Mouse (Mus musculus): ENCODE data around the gene Wdr12. TPM values are rescaled to one million over a fixed set of nuclear protein-coding genes. Genes with fewer than 3 reads are reported as not detected.
A peak's percentile ranks its signal among the peaks of the same experiment; 100 is the strongest.
"Not testable (repeated sequence)": the region's sequence is repeated elsewhere in the genome, so short reads cannot be mapped to it uniquely, and the experiment has no call there.

The Wdr12 gene
- 10 to 100 TPM; 12.3 to 15.5 TPM for total RNA-seq (2021)

DNA sequence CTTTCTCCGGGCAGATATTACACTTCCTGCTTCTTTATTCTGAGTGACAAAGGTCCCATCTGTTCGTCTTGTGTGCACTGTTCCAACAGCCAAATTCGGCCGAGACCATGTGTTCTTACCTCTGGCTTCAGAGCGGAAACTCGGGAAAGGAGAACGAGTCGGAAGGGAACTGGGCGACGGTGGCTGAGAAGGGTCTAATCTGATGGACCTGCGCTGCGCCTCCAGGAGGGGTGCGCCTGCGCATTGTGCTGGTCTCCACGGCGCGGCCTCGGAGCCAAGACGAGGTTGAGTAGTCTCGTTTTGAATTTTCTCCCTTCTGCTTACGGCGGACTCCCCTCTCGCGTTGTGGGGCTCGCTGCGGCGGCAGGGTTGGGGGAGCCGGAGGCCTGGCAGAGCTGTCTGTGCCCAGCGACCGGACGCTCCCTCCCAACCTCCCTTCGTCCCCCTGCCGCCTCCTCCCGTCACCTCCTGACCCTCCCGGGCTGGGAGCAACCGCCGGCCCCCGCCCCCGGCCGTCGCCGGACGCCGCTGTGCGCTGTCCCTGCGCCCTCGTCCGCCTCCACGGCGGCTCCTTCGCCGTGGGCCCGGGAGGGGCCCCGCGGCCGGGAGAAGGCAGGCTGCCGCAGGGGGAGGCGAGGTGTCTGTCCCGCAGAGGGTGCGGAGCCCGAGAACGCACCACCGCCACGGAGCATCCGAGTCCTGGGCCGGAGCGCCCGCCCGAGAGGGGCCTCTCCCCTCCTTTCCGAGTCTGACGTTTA lies at the start of gene Wdr12, which contains the start of gene Carf:
TSS of gene Wdr12 (minus strand) at position 622 of the 758 bp plus-strand sequence.
TSS of gene Carf (plus strand) at position 224 of the 758 bp plus-strand sequence.
- peak; percentile 96 for DNase-seq

DNA sequence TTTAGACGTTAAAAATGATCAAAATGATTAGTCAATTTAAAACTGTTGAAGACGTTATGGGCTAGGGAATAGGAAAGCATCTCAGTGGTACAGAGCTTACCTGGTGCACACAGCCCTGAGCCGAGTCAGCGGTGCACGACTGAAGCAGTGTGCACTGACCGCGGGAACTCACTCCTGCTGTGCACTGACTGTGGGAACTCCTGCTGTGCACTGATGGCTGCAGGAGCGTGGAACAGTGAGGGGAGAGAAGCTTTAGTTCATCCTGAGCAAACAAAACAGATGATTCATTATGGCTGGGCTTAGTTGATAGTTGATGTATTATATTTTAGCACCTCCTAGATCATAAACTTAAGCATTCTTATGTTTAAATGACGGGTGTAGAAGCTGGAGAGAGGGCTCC lies 38.9 kb upstream of the Wdr12 start:
- no peak for DNase-seq

DNA sequence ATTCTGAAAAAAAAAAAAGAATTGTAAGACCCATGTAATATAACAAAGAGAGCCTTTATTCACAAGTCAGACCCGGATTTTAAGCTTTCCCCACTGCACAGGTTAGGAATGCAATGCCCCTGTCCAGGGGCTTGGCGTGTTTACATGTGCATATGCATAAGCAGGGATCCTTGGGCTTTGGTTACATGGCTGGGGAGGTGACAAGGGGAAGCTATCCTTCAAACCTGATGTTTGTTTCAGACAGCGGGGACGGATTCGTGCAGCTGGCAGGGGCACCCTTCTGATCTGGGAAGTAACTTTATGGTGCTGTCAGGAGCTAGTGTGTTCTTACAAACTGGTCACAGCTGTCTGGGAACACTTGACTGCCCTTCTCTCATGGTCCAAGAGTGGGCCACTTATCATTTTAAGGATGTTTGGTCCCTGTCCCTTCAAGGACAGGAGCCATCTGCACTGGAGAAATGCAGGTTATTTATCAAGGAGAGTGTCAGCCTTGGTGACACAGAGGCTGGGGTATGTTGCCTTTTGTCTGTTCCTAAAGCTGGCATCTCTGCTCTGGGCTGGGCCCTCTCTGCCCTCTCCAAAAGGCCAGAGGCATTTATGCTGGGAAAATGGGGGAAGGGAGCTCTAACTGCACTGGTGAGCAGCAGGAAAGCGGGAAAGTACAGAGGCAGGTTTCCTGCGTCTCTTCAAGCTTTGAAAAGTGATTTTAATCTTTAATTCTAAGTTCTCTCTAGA lies 19.4 kb upstream of the Wdr12 start:
- DNase-seq: no peak

DNA sequence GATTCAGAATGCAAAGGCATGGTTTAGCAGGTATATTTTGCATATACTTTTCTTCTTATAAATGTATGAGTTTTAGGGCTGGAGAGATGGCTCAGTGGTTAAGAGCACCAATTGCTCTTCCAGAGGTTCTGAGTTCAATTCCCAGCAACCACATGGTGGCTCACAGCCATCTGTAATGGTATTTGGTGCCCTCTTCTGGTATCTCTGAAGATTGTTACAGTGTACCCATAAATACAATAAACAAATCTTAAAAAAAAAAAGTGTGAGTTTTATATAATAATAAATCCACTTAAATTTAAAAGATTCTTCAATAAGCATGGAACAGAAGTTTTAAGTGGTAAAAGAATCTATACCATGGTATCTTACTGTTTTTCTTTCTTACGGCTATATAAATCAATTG lies 6.1 kb upstream of the Wdr12 start:
- DNase-seq: no peak

DNA sequence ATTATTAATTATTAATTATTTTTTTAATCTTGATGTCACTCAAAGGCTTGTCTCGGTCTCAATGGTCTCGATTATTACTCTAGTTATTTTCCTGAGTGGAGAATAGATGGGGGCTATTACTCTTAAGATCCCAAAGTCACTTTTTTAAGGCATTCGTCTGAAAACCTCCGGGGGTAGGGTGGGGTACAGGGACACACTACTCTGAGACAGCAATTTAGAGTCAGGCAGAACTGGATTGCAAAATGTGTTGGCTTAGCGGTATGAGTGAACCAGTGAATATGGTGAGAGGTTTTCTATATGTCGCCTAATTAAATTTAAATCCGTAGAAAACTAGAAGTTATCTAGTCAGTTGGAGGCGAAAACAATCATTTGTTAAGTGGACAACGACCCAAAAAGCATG lies 394 bp upstream of the Wdr12 start:
- no peak for DNase-seq

DNA sequence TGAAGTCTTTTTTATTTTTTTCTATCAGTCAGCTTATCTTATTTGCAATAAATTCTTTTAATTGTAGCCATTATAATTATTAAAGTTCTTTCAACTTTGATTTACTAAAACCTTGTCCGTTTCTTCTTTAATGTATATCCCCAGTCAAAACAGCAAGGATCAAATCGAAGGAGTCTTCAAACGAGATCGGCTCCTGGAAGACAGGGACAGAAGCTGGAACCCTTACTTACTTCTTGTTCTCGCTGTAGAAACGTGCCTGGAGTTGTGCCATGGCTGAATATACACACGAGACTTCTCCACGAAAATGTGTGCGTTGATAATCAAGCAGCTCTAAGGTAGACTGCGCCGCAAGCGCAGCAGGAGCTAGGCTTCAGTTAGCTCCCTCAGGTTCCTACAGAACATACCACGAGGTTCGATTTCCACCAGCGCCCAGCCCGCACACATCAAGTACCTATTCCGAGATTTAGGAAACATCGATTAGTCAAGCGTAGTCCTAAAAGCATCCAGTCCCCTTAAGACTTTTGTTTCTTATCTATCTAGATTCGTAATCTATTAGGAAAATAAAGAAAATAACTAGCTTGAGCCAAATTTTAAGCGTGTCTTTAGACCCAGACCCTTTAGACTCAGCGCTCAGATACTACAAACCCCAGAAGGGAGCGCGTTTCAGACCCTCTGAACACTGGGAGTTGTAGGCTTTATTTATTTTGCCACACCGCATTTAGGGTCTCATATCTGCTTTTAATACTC lies 995 bp downstream of the Wdr12 start:
- peak; percentile 59 for DNase-seq

DNA sequence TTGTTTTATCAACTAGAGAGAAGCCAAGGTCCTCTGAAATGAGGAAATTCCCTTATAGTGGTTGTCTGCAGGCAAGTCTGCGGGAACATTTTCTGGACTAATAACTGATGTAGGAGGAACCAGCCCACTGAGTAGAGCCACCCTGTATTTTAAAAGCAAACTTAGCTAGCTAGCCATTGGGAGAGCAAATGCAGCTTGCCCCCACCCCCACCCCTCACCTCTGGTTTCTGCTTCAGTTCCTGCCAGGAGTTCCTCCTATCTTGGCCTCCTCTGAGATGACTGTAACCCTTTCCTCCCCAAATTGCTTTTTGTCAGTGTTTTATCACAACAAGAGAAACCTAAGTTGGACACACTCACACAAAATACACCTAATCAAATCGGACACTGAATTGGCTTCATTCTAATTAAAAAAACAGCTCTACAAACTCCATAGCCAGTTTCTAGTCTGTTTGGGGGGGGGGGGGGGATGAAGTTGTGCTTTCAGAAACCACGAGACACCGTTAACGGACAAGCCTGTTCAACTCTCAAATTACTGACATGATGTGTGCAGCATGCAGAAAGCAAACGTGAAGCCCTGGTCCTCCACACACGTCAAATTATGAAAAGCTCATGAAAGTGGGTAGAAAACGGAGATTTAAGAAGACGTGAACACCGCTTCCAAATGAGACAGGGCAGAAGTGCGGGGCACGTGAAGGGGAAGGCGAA lies 1.7 kb downstream of the Wdr12 start:
- DNase-seq: no peak

DNA sequence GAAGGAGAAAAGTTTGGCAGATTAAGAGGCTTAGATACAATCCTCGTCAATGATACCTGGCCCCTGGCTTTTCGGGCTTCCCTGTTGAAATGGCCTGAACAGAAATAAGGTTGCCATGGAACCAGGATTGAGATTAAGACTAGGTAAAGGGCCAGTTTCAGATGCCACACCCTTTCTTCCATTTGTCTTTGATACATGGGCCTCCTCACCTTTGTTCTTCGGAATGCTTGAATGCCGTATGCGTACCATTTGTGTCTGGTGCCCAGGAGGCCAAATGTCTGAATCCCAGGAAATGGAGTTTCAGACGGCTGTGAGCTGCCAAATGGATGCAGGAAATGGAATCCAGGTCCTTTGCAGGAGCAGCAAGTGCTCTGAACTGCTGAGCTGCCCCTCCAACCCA lies 22.0 kb downstream of the Wdr12 start:
- no peak for DNase-seq

DNA sequence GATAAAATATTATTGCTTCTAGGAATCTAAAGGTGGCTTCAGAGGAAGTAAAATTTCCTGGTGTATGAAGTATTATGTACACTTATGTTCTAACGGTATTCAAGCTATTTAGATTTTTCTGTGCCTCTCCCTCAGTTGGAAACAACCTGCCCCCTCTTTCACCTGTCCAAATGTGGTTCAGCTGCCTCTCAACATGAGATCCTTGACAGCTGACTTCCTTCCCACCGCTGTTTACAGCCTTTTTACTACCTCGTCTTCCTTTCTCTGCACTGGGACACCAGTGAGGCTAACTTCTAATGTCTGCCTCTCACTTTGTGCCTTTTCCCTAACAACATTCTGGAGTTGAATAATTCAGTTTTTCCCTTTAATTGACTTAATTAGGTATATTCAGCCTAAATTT lies 22.9 kb downstream of the Wdr12 start:
- DNase-seq: no peak

DNA sequence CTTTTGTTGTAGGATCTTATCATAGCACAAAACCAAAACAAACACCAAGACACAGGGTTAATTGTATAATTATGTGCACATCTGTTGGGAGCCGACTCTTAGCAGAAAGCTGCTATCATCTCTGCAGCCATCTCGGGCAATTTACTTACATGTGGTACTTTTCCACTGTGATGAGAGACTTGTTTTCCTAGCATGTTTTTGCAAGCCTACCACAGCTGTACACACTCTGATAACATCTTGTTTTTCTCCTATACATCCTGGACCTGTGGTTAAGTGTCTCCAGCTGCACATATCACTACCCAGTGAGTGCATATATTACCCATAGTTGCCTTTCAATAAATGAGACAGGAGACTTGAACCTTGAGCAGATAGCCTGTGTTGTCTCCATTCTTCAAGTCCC lies 23.5 kb downstream of the Wdr12 start:
- no peak for DNase-seq

DNA sequence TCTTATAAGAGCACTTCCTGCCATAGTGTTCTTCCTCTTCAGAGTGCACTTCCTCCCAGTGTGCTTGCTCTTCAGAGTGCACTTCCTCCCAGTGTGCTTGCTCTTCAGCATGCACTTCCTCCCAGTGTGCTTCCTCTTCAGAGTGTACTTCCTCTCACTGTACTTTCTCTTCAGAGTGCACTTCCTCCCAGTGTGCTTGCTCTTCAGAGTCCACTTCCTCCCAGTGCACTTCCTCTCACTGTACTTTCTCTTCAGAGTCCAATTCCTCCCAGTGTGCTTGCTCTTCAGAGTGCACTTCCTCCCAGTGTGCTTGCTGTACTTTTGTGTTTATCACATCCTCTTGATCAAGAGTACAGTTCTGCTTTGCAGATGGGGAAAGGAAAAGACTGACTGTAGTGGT lies 27.7 kb downstream of the Wdr12 start:
- not testable (repeated sequence) for DNase-seq

DNA sequence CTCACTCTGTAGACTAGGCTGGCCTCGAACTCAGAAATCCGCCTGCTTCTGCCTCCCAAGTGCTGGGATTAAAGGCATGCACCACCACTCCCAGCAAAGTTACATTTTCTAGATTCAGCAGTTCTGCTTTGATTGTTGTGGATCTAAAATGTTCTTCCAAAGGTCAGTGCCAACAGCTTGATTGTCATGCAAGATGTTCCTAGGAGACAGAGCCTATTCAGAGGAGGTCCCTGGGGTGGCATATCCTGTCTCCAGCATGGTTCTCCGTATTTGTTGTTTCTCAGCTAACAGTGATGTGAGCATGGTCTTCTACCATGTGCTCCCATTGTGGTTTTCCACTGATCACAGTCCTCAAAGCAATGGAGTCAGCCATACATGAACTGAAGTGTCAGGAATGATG lies 42.1 kb downstream of the Wdr12 start:
- no peak for DNase-seq

DNA sequence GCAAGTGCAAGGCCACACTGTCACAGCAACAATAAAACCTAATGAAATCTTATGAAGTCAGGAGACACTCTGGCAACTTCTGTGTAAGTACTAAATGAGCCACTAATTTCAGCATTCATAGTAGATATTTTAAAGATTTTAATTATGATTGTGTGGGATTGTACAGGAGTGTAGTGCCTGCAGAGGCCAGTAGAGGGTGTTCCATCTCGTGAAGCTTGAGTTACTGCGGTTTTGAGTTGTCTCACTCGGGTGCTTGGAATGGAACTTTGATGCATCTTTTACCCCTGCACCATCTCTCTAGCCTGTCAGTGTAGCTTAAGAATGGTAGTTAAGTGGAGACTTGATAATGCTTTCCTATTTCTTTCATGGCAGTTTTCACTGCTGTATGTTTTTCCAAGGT lies 43.8 kb downstream of the Wdr12 start:
- DNase-seq: no peak

DNA sequence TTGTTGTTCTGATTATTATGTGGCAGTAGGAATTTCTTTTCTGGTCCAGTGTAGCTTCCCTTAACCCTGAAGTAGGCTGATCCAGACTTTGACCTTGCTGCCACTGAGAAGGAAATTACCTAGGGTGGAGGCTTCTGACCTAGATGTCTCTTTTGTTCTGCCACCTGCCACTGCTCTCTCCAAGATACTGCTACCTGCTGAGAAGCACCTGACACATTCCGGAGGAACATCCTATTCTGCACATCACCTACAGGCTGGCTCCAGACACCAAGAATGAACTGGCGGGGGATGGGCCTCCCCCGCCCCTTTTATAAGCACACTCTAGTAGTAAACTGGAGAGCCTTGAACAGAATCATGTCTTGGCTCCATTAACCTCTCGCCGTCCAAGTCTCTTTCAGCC lies 51.0 kb downstream of the Wdr12 start:
- DNase-seq: not testable (repeated sequence)

DNA sequence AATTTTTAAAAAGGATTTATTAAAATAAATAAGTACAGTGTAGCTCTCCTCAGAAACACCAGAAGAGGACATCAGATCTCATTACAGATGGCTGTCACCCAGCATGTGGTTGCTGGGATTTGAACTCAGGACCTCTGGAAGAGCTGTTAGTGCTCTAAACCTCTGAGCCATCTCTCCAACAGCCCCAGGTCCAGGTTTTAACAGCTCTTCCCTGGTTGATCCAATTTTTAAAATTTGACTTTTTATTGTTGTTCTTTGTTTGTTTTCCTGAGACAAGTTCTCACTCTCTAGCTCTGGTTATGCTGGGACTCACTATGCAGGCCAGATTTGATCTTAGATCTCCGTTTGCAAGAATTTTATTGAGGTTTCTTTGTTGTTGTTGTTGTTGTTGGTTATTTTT lies 53.9 kb downstream of the Wdr12 start:
- DNase-seq: no peak

DNA sequence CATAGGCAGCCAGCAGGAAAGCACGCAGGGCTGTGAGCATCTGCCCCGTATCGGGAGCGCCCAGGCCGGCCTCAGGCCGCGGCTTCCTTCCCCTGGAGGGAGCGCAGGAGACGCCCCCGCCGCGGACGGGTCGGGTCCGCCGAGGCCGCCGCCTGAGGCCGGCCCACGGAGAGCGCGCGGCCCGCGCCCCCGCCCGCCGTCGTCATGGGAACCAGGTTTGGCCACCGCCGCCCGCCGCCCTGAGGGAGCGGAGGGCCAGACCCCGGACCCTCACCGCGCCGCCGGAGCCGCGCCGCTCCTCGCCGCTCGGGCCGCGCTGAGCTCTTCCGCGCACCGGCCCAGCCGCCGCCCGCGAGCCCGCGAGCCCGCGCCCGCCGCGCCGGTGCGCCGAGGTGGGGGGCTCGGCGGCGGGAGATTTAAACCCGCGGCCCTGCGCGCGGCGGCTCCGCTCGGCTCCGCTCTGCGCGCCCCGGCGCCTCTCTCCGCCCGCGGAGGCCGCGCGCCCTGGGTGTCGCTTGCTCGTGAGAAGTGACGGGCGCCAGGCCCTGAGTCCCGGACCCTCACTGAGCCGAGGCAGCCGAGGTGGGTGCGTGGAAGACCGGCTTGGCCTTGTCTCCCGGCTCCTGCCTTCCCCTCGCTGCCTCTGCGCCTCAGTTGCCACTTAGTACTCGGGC lies 55.5 kb downstream of the Wdr12 start, which contains the start of gene Ica1l:
TSS of gene Ica1l (minus strand) at position 389 of the 674 bp plus-strand sequence.
- peak; percentile 68 for DNase-seq

DNA sequence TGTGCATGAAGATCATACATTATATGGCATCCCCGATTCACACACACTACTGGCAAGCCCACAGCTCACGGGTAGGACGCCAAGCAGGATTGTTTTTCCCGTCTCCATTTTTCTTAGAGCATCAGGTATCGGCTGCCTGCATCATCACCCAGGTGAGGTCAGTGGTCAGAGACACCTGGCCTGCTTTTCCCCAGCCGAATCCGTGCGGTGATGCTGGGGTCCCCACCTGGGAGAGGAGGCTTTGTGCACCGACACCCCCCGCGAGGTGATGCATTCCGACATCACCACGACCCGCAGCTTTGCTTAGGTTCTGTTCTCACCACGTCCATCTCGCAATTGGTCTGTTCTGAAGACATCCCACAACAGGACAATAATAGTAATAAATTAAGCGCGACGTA lies 56.0 kb downstream of the Wdr12 start:
- peak; percentile 9 for DNase-seq

DNA sequence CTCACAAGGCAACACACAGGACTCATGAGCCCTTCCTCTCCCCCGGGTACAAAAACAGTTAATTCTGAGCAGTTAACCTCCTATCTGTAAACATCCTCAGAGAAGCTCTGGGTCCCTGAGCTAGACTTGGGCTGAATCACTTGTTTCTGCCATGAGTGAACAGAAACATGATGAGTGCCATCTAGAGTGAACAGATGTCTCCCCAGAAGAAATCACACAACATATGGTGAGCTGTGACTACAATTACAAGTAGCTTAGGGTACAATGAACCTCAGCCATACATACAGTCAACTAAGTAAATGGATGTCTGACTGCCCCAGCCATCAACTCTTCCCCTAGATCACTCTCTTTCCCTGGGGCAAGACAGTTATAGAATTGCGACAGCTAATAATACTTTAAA lies 63.4 kb downstream of the Wdr12 start:
- no peak for DNase-seq
